Mouse (Mus musculus) hematopoietic stem cell, adult 5-6 weeks (primary cell): ENCODE data around the gene Polr2h. TPM values are rescaled to one million over a fixed set of nuclear protein-coding genes. Genes with fewer than 3 reads are reported as not detected.

ENCODE experiments used
- ATAC-seq, 2 experiments: fragments of 125-278 bp in 1 of 2; replicated peaks in 1 of 2; 2 replicates each; pipeline ENCODE4 v1.8.0; 2016 to 2017; ENCODE audit warnings: inconsistent platforms in 2 of 2, mild to moderate bottlenecking in 2 of 2, moderate number of reproducible peaks in 2 of 2, low read depth in 1 of 2, moderate TSS enrichment in 1 of 2; ENCODE audit not compliant: low FRiP score in 2 of 2, poor library complexity in 2 of 2, severe bottlenecking in 2 of 2, insufficient read depth in 1 of 2, low TSS enrichment in 1 of 2
- total RNA-seq: library from RNA; stranded (forward); fragments of 172-1452, 232-1000 nt; gene quantifications from 2 replicates; pipeline ENCODE4 v1.2.3, GENCODE M21; 2017

Gene Polr2h
- total RNA-seq, 1 experiment from 2014 or later: 79.3 TPM

- no peak for ATAC-seq
These were observed 3.0 kb upstream of the Polr2h start for GRCm38 (mm10) chr16:20714307-20715080.

GRCm38 (mm10) chr16:20715161-20715560, 2.3 kb upstream of the Polr2h start:
- no peak for ATAC-seq

- ATAC-seq: no peak
These were observed 1.9 kb upstream of the Polr2h start for GRCm38 (mm10) chr16:20715566-20715965.

GRCm38 (mm10) chr16:20715976-20716840, 1.3 kb upstream of the Polr2h start:
- ATAC-seq: no peak

GRCm38 (mm10) chr16:20716841-20717180, 654 bp upstream of the Polr2h start:
- ATAC-seq: no peak

GRCm38 (mm10) chr16:20717978-20718670, 659 bp downstream of the Polr2h start:
- peak in 1 of 2 experiments; percentile 27; a peak in 3 of 4 replicates for ATAC-seq

GRCm38 (mm10) chr16:20721808-20722207, 4.3 kb downstream of the Polr2h start:
- ATAC-seq: no peak

GRCm38 (mm10) chr16:20722736-20723135, 5.3 kb downstream of the Polr2h start:
- ATAC-seq: no peak

GRCm38 (mm10) chr16:20723247-20723646, 5.8 kb downstream of the Polr2h start:
- ATAC-seq: no peak

GRCm38 (mm10) chr16:20724338-20724748, 6.9 kb downstream of the Polr2h start:
- ATAC-seq: peak; percentile 86 to 94

- no peak for ATAC-seq
These were observed 7.9 kb downstream of the Polr2h start for GRCm38 (mm10) chr16:20725321-20725720.

GRCm38 (mm10) chr16:20725750-20726149, 8.3 kb downstream of the Polr2h start:
- ATAC-seq: no peak

GRCm38 (mm10) chr16:20726384-20726783, 8.9 kb downstream of the Polr2h start:
- ATAC-seq: no peak

GRCm38 (mm10) chr16:20730293-20730711, 12.8 kb downstream of the Polr2h start:
- no peak for ATAC-seq

GRCm38 (mm10) chr16:20731688-20732087, 14.2 kb downstream of the Polr2h start:
- ATAC-seq: no peak

GRCm38 (mm10) chr16:20732251-20732924, 14.9 kb downstream of the Polr2h start:
- no peak for ATAC-seq
